Mouse (Mus musculus): ENCODE results near the gene Gm20388. TPM values are rescaled to one million over a fixed set of nuclear protein-coding genes. Genes with fewer than 3 reads are reported as not detected.
A peak's percentile ranks its signal among the peaks of the same experiment; 100 is the strongest.
"Not testable (repeated sequence)": the region's sequence is repeated elsewhere in the genome, so short reads cannot be mapped to it uniquely, and the experiment has no call there.

Gm20388 gene
- polyA plus RNA-seq, 1 experiment = 0.36 TPM

DNA sequence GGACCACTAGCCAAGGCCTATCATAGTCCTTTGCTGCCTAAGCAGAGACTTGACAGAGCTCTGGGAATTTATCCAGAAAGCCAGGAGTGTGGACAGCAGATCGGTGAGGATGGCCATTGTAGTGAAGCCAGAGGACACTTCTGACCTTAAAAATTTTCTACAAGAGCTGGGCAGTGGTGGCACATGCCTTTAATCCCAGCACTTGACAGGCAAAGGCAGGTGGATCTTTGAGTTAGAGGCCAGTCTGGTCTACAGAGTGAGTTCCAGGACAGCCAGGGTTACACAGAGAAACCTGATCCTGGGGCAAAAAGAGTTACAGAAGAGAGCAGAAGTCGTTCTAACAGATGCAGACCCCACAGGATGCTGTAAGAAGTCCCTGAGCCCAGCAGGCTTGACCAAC, 2405.8 kb downstream of the Gm20388 start:
- TF ChIP-seq GATA1 (IDR thresholded peaks at IDR 0.05; ENCODE audit: low read length) = no peak
- TF ChIP-seq TAL1 (IDR thresholded peaks at IDR 0.05; ENCODE audit: low read length) = no peak
- no peaks in the 10 kb centered on the region for H3K27me3 ChIP-seq (ENCODE audit: control insufficient read depth)
- H3K36me3 ChIP-seq (ENCODE audit: control insufficient read depth) = peaks cover 100% of the 10 kb centered on the region

DNA sequence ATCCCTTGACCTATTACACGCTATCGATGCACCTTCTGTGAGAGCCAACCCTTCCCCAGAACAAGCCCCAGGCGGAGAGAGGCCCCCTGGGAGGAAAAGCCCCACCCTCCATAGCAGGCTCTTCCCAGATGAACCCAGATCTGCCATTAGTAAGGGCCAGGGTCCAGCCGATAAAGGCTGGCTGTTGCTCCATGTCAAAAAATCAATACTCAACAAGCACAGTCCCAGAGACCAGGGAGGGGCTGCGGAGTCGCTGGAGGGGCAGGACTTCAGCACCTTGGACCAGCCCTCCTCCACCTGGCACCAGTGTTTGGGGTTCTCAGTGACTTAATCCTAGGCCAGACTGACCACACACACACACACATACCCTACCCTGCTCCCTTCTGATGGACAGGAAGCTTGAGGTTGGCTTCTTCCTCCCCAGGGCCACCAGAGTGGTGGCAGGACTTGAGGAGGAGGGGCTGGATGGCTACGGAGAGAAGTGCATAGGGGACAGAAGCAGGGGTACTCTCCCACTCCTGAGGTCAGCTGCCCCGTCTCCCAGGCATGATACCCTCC, 2407.4 kb downstream of the Gm20388 start:
- Histone ChIP-seq H3K4me1 (ENCODE audit: control insufficient read depth) (peaks cover 100% of the 10 kb centered on the region), H3K4me3 (replicated peaks) (peak overlapping the region; percentile 29), H3K27me3 (ENCODE audit: control insufficient read depth) (no peaks in the 10 kb centered on the region), H3K9me3 (ENCODE audit: control insufficient read depth, low read length) (no peaks in the 10 kb centered on the region), H3K36me3 (ENCODE audit: control insufficient read depth) (peaks cover 100% of the 10 kb centered on the region)
- TF ChIP-seq GATA1 (IDR thresholded peaks at IDR 0.05; ENCODE audit: low read length) (no peak), TAL1 (IDR thresholded peaks at IDR 0.05; ENCODE audit: low read length) (no peak)

More for the DNA sequence above, 2405.8 kb downstream of the Gm20388 start:
- Histone ChIP-seq H3K9me3 (ENCODE audit: control insufficient read depth, low read length) (no peaks in the 10 kb centered on the region), H3K4me1 (ENCODE audit: control insufficient read depth) (peaks cover 100% of the 10 kb centered on the region), H3K4me3 (replicated peaks) (no peak overlapping the region)

- Histone ChIP-seq H3K4me3 (replicated peaks) (peak overlapping the region; percentile 33), H3K27me3 (ENCODE audit: control insufficient read depth) (no peaks in the 10 kb centered on the region), H3K4me1 (ENCODE audit: control insufficient read depth) (peaks cover 100% of the 10 kb centered on the region), H3K9me3 (ENCODE audit: control insufficient read depth, low read length) (no peaks in the 10 kb centered on the region), H3K36me3 (ENCODE audit: control insufficient read depth) (peaks cover 99% of the 10 kb centered on the region)
- TF ChIP-seq GATA1 (IDR thresholded peaks at IDR 0.05; ENCODE audit: low read length) (peak; percentile 86), TAL1 (IDR thresholded peaks at IDR 0.05; ENCODE audit: low read length) (peak; percentile 38; the same call in 1 of the 3 replicates)
Measured at GRCm38 (mm10) chr8:122319045-122319707, 2408.5 kb downstream of the Gm20388 start.

DNA sequence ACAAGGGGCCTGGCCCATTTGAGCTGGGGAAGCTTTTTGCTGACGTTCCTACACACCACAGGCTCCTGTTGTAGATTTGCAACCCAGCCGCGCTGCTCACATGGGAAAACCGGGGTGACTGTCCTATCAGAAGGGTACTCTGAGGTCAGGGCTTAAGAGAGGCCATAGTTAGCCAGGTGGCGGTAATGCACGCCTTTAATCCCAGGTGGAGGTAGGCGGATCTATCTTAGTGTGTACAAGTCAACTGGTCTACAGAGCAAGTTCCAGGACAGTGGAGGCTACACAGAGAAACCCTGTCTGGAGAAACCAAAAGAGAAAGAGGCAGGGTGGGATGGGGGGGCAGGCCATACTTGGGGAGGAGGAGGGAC, 2409.1 kb downstream of the Gm20388 start:
- H3K36me3 ChIP-seq (ENCODE audit: control insufficient read depth) = peaks cover 99% of the 10 kb centered on the region
- peak overlapping the region; percentile 25 for H3K4me3 ChIP-seq (replicated peaks)
- no peak for TF ChIP-seq GATA1 (IDR thresholded peaks at IDR 0.05; ENCODE audit: low read length)
- TF ChIP-seq TAL1 (IDR thresholded peaks at IDR 0.05; ENCODE audit: low read length) = no peak
- no peaks in the 10 kb centered on the region for H3K9me3 ChIP-seq (ENCODE audit: control insufficient read depth, low read length)
- H3K4me1 ChIP-seq (ENCODE audit: control insufficient read depth) = peaks cover 100% of the 10 kb centered on the region
- H3K27me3 ChIP-seq (ENCODE audit: control insufficient read depth) = no peaks in the 10 kb centered on the region

DNA sequence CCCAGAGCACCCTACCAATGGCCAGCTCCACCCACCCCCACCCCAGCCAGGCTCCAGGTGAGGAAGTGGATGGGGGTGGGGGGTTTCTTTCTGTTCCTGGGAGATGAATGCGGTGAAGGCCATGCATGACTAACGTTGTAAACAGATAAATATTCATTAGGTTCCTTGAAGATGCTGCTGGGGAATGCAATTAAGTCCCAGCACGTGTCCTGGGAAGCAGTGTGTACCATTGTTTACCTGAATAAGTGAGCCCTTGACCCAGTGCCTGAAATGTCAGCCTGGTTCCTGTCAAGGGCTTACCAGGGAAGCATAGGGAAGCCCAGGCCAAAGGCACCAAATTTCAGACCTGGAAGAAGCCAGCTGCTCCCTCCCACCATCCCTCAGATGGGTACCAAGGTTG, 2409.9 kb downstream of the Gm20388 start:
- Histone ChIP-seq H3K36me3 (ENCODE audit: control insufficient read depth) (peaks cover 99% of the 10 kb centered on the region), H3K9me3 (ENCODE audit: control insufficient read depth, low read length) (no peaks in the 10 kb centered on the region), H3K27me3 (ENCODE audit: control insufficient read depth) (no peaks in the 10 kb centered on the region), H3K4me1 (ENCODE audit: control insufficient read depth) (peaks cover 100% of the 10 kb centered on the region), H3K4me3 (replicated peaks) (peak overlapping the region; percentile 58)
- TF ChIP-seq TAL1 (IDR thresholded peaks at IDR 0.05; ENCODE audit: low read length) (no peak), GATA1 (IDR thresholded peaks at IDR 0.05; ENCODE audit: low read length) (no peak)

- H3K9me3 ChIP-seq (ENCODE audit: control insufficient read depth, low read length) = no peaks in the 10 kb centered on the region
- H3K27me3 ChIP-seq (ENCODE audit: control insufficient read depth) = no peaks in the 10 kb centered on the region
- H3K4me1 ChIP-seq (ENCODE audit: control insufficient read depth) = peaks cover 100% of the 10 kb centered on the region
- peak overlapping the region; percentile 58 for H3K4me3 ChIP-seq (replicated peaks)
- H3K36me3 ChIP-seq (ENCODE audit: control insufficient read depth) = peaks cover 99% of the 10 kb centered on the region
- TF ChIP-seq TAL1 (IDR thresholded peaks at IDR 0.05; ENCODE audit: low read length) (peak; percentile 98), GATA1 (IDR thresholded peaks at IDR 0.05; ENCODE audit: low read length) (peak; percentile 97)
Measured at GRCm38 (mm10) chr8:122321455-122321921, 2410.8 kb downstream of the Gm20388 start.

GRCm38 (mm10) chr8:122322126-122322525, 2411.5 kb downstream of the Gm20388 start:
- Histone ChIP-seq H3K9me3 (ENCODE audit: control insufficient read depth, low read length) (no peaks in the 10 kb centered on the region), H3K4me1 (ENCODE audit: control insufficient read depth) (peaks cover 100% of the 10 kb centered on the region), H3K36me3 (ENCODE audit: control insufficient read depth) (peaks cover 99% of the 10 kb centered on the region), H3K4me3 (replicated peaks) (peak overlapping the region; percentile 58), H3K27me3 (ENCODE audit: control insufficient read depth) (no peaks in the 10 kb centered on the region)
- TF ChIP-seq GATA1 (IDR thresholded peaks at IDR 0.05; ENCODE audit: low read length) (no peak), TAL1 (IDR thresholded peaks at IDR 0.05; ENCODE audit: low read length) (no peak)

- Histone ChIP-seq H3K4me1 (ENCODE audit: control insufficient read depth) (peaks cover 100% of the 10 kb centered on the region), H3K4me3 (replicated peaks) (peak overlapping the region; percentile 58), H3K36me3 (ENCODE audit: control insufficient read depth) (peaks cover 99% of the 10 kb centered on the region), H3K9me3 (ENCODE audit: control insufficient read depth, low read length) (no peaks in the 10 kb centered on the region), H3K27me3 (ENCODE audit: control insufficient read depth) (no peaks in the 10 kb centered on the region)
- TF ChIP-seq TAL1 (IDR thresholded peaks at IDR 0.05; ENCODE audit: low read length) (no peak), GATA1 (IDR thresholded peaks at IDR 0.05; ENCODE audit: low read length) (peak; percentile 81)
Measured at GRCm38 (mm10) chr8:122322792-122323191, 2412.2 kb downstream of the Gm20388 start.

DNA sequence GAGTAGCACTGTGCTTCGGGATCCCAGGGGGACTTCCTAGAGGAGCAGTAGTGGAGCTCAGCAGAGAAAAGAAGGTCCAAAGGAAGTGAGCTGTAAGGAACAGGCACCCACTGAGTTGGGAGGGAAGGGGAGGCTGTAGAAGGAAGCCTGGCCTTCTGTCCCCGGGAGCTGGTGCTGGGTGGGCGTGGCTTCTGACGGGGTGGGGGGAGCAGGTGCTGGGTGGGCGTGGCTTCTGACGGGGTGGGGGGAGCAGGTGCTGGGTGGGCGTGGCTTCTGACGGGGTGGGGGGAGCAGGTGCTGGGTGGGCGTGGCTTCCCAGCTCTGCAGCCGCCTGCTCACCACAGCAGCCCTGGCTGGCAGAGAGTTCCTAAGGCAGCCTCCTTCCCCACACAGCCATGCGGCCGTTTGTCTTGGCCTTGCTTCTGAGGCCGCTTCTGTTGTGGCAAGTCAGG, 2413.3 kb downstream of the Gm20388 start:
- Histone ChIP-seq H3K4me1 (ENCODE audit: control insufficient read depth) (peaks cover 100% of the 10 kb centered on the region), H3K36me3 (ENCODE audit: control insufficient read depth) (peaks cover 99% of the 10 kb centered on the region), H3K4me3 (replicated peaks) (peak overlapping the region; percentile 58)
- H3K9me3 ChIP-seq (ENCODE audit: control insufficient read depth, low read length); H3K27me3 ChIP-seq (ENCODE audit: control insufficient read depth): not testable (repeated sequence)

All from erythroblast, embryonic 14.5 days (primary cell).